Mouse (Mus musculus): ENCODE data around the gene Pop5. TPM values are rescaled to one million over a fixed set of nuclear protein-coding genes. Genes with fewer than 3 reads are reported as not detected.

Pop5 gene
- polyA plus RNA-seq, 1 experiment from 2014 or later = 114 TPM

- no peaks in the 10 kb centered on the region for H3K9me3 ChIP-seq (ENCODE audit: control insufficient read depth, low read length)
- no peak overlapping the region for H3K4me2 ChIP-seq (replicated peaks)
- H3K9ac ChIP-seq = no peak overlapping the region
- DNase-seq (ENCODE audit: low spot score) (no peak), ATAC-seq (ENCODE audit: low FRiP score) (no peak)
- H3K27ac ChIP-seq = no peak overlapping the region
- no peaks in the 10 kb centered on the region for H3K27me3 ChIP-seq (ENCODE audit: control insufficient read depth, insufficient read depth, low read length)
- WGBS = 59% methylated on average over 2 of the region's 2 CpGs
- peaks cover 9% of the 10 kb centered on the region for H3K36me3 ChIP-seq (replicated peaks; ENCODE audit: control insufficient read depth, insufficient read depth)
- peaks cover 6% of the 10 kb centered on the region for H3K4me1 ChIP-seq (replicated peaks; ENCODE audit: control insufficient read depth, insufficient read depth, low read length)
- no peak overlapping the region for H3K4me3 ChIP-seq (replicated peaks; ENCODE audit: low read length)
These were observed 43.1 kb downstream of the Pop5 start for GRCm38 (mm10) chr5:115278785-115279184.

- peaks cover 15% of the 10 kb centered on the region for H3K36me3 ChIP-seq (replicated peaks; ENCODE audit: control insufficient read depth, insufficient read depth)
- DNase-seq (ENCODE audit: low spot score) (peak; percentile 87), ATAC-seq (ENCODE audit: low FRiP score) (peak; percentile 76; the same call in 1 of the 2 replicates)
- no peaks in the 10 kb centered on the region for H3K9me3 ChIP-seq (ENCODE audit: control insufficient read depth, low read length)
- H3K4me2 ChIP-seq (replicated peaks) = peak within 1 kb of the TSS; percentile 89
- no peaks in the 10 kb centered on the region for H3K27me3 ChIP-seq (ENCODE audit: control insufficient read depth, insufficient read depth, low read length)
- H3K27ac ChIP-seq = 0 out of 2 replicates have a peak within 1 kb of the TSS, but pooled peaks have one; percentile 40
- H3K4me3 ChIP-seq (replicated peaks; ENCODE audit: low read length) = peak within 1 kb of the TSS; percentile 73
- peak within 1 kb of the TSS; percentile 75 for H3K9ac ChIP-seq
- peaks cover 6% of the 10 kb centered on the region for H3K4me1 ChIP-seq (replicated peaks; ENCODE audit: control insufficient read depth, insufficient read depth, low read length)
- WGBS = 4% methylated on average over 45 of the region's 45 CpGs
These were observed 43.8 kb downstream of the Pop5 start, which contains the start of gene Coq5 for GRCm38 (mm10) chr5:115279226-115280049. Gene Coq5, plus strand, starts transcription at chr5:115279666.

DNA sequence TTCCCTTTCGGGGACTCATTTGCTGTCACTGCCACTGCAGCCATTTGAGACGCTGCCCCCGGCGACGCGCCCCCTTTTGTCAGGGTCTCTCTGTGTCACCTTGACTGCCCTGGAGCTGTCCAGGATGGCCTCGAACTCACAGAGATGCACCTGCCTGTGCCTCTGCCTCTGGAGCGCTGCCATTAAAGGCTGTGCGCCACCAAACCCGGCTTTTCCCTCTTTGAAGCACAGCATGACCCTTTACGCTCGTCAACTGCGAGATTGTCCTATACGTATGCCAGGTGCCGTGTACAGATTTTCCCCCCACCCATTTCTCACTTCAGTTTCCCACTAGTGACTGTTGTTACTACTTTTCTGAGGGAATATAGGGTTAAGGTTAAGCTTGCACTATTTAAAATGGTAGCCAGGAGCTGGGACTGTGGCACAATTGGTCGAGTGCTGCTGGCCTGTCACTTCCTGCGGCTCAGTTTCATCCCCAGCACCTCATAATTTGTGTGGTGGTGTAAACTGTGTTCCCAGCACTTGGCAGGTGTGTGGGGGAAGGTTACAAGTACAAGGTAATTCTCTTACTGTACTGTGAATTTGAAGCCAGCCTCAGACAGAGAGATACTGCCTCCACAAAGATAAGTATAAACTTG, 44.5 kb downstream of the Pop5 start:
- Histone ChIP-seq H3K4me2 (replicated peaks) (peak overlapping the region; percentile 89), H3K27me3 (ENCODE audit: control insufficient read depth, insufficient read depth, low read length) (no peaks in the 10 kb centered on the region), H3K9ac (peak overlapping the region; percentile 75), H3K9me3 (ENCODE audit: control insufficient read depth, low read length) (no peaks in the 10 kb centered on the region), H3K36me3 (replicated peaks; ENCODE audit: control insufficient read depth, insufficient read depth) (peaks cover 21% of the 10 kb centered on the region), H3K4me1 (replicated peaks; ENCODE audit: control insufficient read depth, insufficient read depth, low read length) (peaks cover 6% of the 10 kb centered on the region), H3K4me3 (replicated peaks; ENCODE audit: low read length) (peak overlapping the region; percentile 73), H3K27ac (0 out of 2 replicates have a peak overlapping the region, but pooled peaks have one; percentile 40)
- 11% methylated on average over 17 of the region's 17 CpGs for WGBS
- ATAC-seq (ENCODE audit: low FRiP score) (0 out of 2 replicates have a peak, but pooled peaks have one; percentile 21), DNase-seq (ENCODE audit: low spot score) (no peak)

DNA sequence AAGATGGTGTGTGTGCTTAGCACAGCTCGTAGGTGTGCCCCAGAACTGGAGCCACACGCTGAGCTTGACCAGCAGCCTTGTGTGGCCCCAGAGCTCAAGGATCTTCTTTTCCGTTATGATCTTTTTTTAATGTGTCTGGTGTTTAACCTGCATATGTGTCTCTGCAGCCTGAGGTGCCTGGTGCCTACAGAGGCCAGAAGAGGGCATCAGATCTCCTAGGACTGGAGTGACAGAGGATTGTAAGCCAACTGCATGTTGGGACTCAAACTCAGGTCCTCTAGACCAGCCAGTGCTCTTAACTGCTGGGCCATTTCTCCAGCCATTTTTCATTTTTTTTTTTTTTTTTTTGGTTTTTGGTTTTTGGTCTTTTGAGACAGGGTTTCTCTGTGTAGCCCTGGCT, 49.1 kb downstream of the Pop5 start:
- Histone ChIP-seq H3K27me3 (ENCODE audit: control insufficient read depth, insufficient read depth, low read length) (no peaks in the 10 kb centered on the region), H3K9me3 (ENCODE audit: control insufficient read depth, low read length) (no peaks in the 10 kb centered on the region), H3K4me1 (replicated peaks; ENCODE audit: control insufficient read depth, insufficient read depth, low read length) (peaks cover 6% of the 10 kb centered on the region), H3K9ac (no peak overlapping the region), H3K4me3 (replicated peaks; ENCODE audit: low read length) (no peak overlapping the region), H3K36me3 (replicated peaks; ENCODE audit: control insufficient read depth, insufficient read depth) (peaks cover 50% of the 10 kb centered on the region), H3K4me2 (replicated peaks) (no peak overlapping the region), H3K27ac (no peak overlapping the region)
- DNase-seq (ENCODE audit: low spot score) (no peak), ATAC-seq (ENCODE audit: low FRiP score) (no peak)
- WGBS = 84% methylated on average over 3 of the region's 3 CpGs

GRCm38 (mm10) chr5:115294173-115294572, 58.5 kb downstream of the Pop5 start:
- Histone ChIP-seq H3K9ac (no peak overlapping the region), H3K27ac (no peak overlapping the region), H3K36me3 (replicated peaks; ENCODE audit: control insufficient read depth, insufficient read depth) (peaks cover 78% of the 10 kb centered on the region), H3K9me3 (ENCODE audit: control insufficient read depth, low read length) (no peaks in the 10 kb centered on the region), H3K4me3 (replicated peaks; ENCODE audit: low read length) (no peak overlapping the region), H3K4me1 (replicated peaks; ENCODE audit: control insufficient read depth, insufficient read depth, low read length) (peaks cover 6% of the 10 kb centered on the region), H3K4me2 (replicated peaks) (no peak overlapping the region), H3K27me3 (ENCODE audit: control insufficient read depth, insufficient read depth, low read length) (no peaks in the 10 kb centered on the region)
- WGBS = 94% methylated on average over 8 of the region's 8 CpGs
- DNase-seq (ENCODE audit: low spot score) = no peak
- no peak for ATAC-seq (ENCODE audit: low FRiP score)

Other genes with a start within 250 kb of the Pop5 start
- 30.1 and 31.5 TPM in 2 replicates for gene Sppl3, start 224.7 kb upstream of the Pop5 start, polyA plus RNA-seq (2014; fragmentation: Nextera tagmentation; extraction: Ambion mirVana)
- gene Gm10401, start 137.5 kb upstream of the Pop5 start, polyA plus RNA-seq (2014; fragmentation: Nextera tagmentation; extraction: Ambion mirVana) = 49.1 and 53.0 TPM in 2 replicates
- 11.1 and 12.5 TPM in 2 replicates for gene Acads, start 116.5 kb upstream of the Pop5 start, polyA plus RNA-seq (2014; fragmentation: Nextera tagmentation; extraction: Ambion mirVana)
- gene Unc119b, start 100.9 kb upstream of the Pop5 start, polyA plus RNA-seq (2014; fragmentation: Nextera tagmentation; extraction: Ambion mirVana) = 31.2 and 39.0 TPM in 2 replicates
- 21.0 and 26.4 TPM in 2 replicates for gene Mlec, start 77.7 kb upstream of the Pop5 start, polyA plus RNA-seq (2014; fragmentation: Nextera tagmentation; extraction: Ambion mirVana)
- 17.7 and 22.8 TPM in 2 replicates for gene Cabp1, start 41.5 kb upstream of the Pop5 start, polyA plus RNA-seq (2014; fragmentation: Nextera tagmentation; extraction: Ambion mirVana)
- 101 and 113 TPM in 2 replicates for gene Rnf10, start 37.1 kb downstream of the Pop5 start, polyA plus RNA-seq (2014; fragmentation: Nextera tagmentation; extraction: Ambion mirVana)
- 52.5 and 57.6 TPM in 2 replicates for gene Coq5, start 43.8 kb downstream of the Pop5 start, polyA plus RNA-seq (2014; fragmentation: Nextera tagmentation; extraction: Ambion mirVana)
- 1,269 and 1,310 TPM in 2 replicates for gene Dynll1, start 65.2 kb downstream of the Pop5 start, polyA plus RNA-seq (2014; fragmentation: Nextera tagmentation; extraction: Ambion mirVana)
- gene Srsf9, start 91.3 kb downstream of the Pop5 start, polyA plus RNA-seq (2014; fragmentation: Nextera tagmentation; extraction: Ambion mirVana) = 140 and 145 TPM in 2 replicates
- 41.8 and 42.2 TPM in 2 replicates for gene Gatc, start 105.3 kb downstream of the Pop5 start, polyA plus RNA-seq (2014; fragmentation: Nextera tagmentation; extraction: Ambion mirVana)
- 47.6 and 50.1 TPM in 2 replicates for gene Triap1, start 105.4 kb downstream of the Pop5 start, polyA plus RNA-seq (2014; fragmentation: Nextera tagmentation; extraction: Ambion mirVana)
- 1,199 and 1,253 TPM in 2 replicates for gene Cox6a1, start 113.1 kb downstream of the Pop5 start, polyA plus RNA-seq (2014; fragmentation: Nextera tagmentation; extraction: Ambion mirVana)
- gene Msi1, start 193.8 kb downstream of the Pop5 start, polyA plus RNA-seq (2014; fragmentation: Nextera tagmentation; extraction: Ambion mirVana) = 59.6 and 60.2 TPM in 2 replicates
- 0.67 TPM in 1 of 2 replicates, not detected in the other for gene Pla2g1b, start 230.4 kb downstream of the Pop5 start, polyA plus RNA-seq (2014; fragmentation: Nextera tagmentation; extraction: Ambion mirVana)
- 19.1 and 20.3 TPM in 2 replicates for gene Sirt4, start 248.9 kb downstream of the Pop5 start, polyA plus RNA-seq (2014; fragmentation: Nextera tagmentation; extraction: Ambion mirVana)